Mouse (Mus musculus) adrenal gland, adult (tissue): ENCODE measurements at regions not wholly inside any gene's neighbourhood (a gene's known extent, or its start where the extent isn't known, plus 50 kb on each side); places are given as distances from the start of the nearest gene placed in this dataset.

ENCODE experiments used
- DNase-seq, 2 experiments: peaks; one replicate each; pipeline ENCODE4 v3.0.0; 2022 to 2023; ENCODE audit warnings: low spot score in 1 of 2; ENCODE audit not compliant: inconsistent age in 2 of 2

GRCm38 (mm10) chr4:137216908-137217497 lies 60.3 kb upstream of the Wnt4 start:
- no peak for DNase-seq

GRCm38 (mm10) chr4:137214573-137214972 lies 62.7 kb upstream of the Wnt4 start:
- no peak for DNase-seq

- DNase-seq = no peak
Measured at GRCm38 (mm10) chr4:137212846-137213245, 64.4 kb upstream of the Wnt4 start.

- DNase-seq = no peak
Measured at GRCm38 (mm10) chr4:137212106-137212505, 65.2 kb upstream of the Wnt4 start.

GRCm38 (mm10) chr4:137211288-137211687 lies 66.0 kb upstream of the Wnt4 start:
- DNase-seq = no peak

- no peak for DNase-seq
Measured at GRCm38 (mm10) chr4:137210525-137210924, 66.8 kb upstream of the Wnt4 start.

GRCm38 (mm10) chr4:137200968-137201367 lies 76.3 kb upstream of the Wnt4 start:
- no peak for DNase-seq

- DNase-seq = no peak
Measured at GRCm38 (mm10) chr4:137200426-137200825, 76.9 kb upstream of the Wnt4 start.

GRCm38 (mm10) chr4:137196491-137196974 lies 80.8 kb upstream of the Wnt4 start:
- no peak for DNase-seq

GRCm38 (mm10) chr4:137194106-137194505 lies 83.2 kb upstream of the Wnt4 start:
- no peak for DNase-seq

GRCm38 (mm10) chr4:137190625-137191024 lies 86.7 kb upstream of the Wnt4 start:
- DNase-seq = no peak

GRCm38 (mm10) chr4:137189801-137190200 lies 87.5 kb upstream of the Wnt4 start:
- DNase-seq = no peak

GRCm38 (mm10) chr4:137189058-137189457 lies 88.2 kb upstream of the Wnt4 start:
- DNase-seq = peak; percentile 34 to 61

- no peak for DNase-seq
Measured at GRCm38 (mm10) chr4:137187592-137187991, 89.7 kb upstream of the Wnt4 start.

- DNase-seq = no peak
Measured at GRCm38 (mm10) chr4:137187051-137187450, 90.2 kb upstream of the Wnt4 start.

GRCm38 (mm10) chr4:137185001-137185400 lies 92.3 kb upstream of the Wnt4 start:
- DNase-seq = peak; percentile 62 to 83

GRCm38 (mm10) chr4:137183181-137183850 lies 94.0 kb upstream of the Wnt4 start:
- DNase-seq = peak in 1 of 2 experiments; percentile 62

GRCm38 (mm10) chr4:137182547-137182946 lies 94.7 kb upstream of the Wnt4 start:
- no peak for DNase-seq

- peak; percentile 43 to 58 for DNase-seq
Measured at GRCm38 (mm10) chr4:137181252-137181651, 96.0 kb upstream of the Wnt4 start.

- DNase-seq = no peak
Measured at GRCm38 (mm10) chr4:137180083-137180482, 97.2 kb upstream of the Wnt4 start.

- DNase-seq = peak; percentile 77 to 87
Measured at GRCm38 (mm10) chr4:137178833-137179232, 98.5 kb upstream of the Wnt4 start.

GRCm38 (mm10) chr4:137164933-137165332 lies 112.4 kb upstream of the Wnt4 start:
- DNase-seq = no peak

GRCm38 (mm10) chr4:137164429-137164828 lies 112.9 kb upstream of the Wnt4 start:
- peak; percentile 86 to 96 for DNase-seq
